Mouse (Mus musculus) heart, adult 2 months (tissue): Measurements from ENCODE around the gene Izumo4.

Source experiments
- CTCF ChIP-seq: fragments of 200-600 bp; IDR thresholded peaks from 2 replicates; pipeline ENCODE4 v1.8.1; 2022; ENCODE audit warnings: antibody characterized with exemption, mild to moderate bottlenecking, moderate library complexity
- EP300 ChIP-seq: fragments of 200-500 bp; IDR thresholded peaks from 2 replicates; pipeline ENCODE4 v1.6.1; 2011; ENCODE audit warnings: low read depth, low read length, control low read depth; ENCODE audit not compliant: insufficient read depth

- TF ChIP-seq CTCF (no peak), EP300 (peak; percentile 70; the same call in 1 of the 2 replicates)
Observed at GRCm38 (mm10) chr10:80656130-80656862, 45.7 kb upstream of the Izumo4 start.
